22 mouse cellular contexts compared by ENCODE assay signal in genomic region chr1:73389174-73389573, GRCm38 (mm10).
DNase-seq lines count a peak whose midpoint lies in the region; ATAC-seq lines count a peak whose summit lies in the region.
"Had no signal": no experiment of that assay in that cellular context is flagged by ENCODE, and none has a peak within 500 bp of the region (broad histone marks: within the 10 kb centered on the region; RNA-seq: fewer than 3 reads in every experiment).

No protein-coding gene starts in this region.

- ATAC-seq in frontal cortex, adult (ENCODE audit: low TSS enrichment), result peak; percentile 96
- ATAC-seq: activated CD4-positive, CD25-positive, alpha-beta regulatory T cell, adult 4 months; CD4-positive, CD25-positive, alpha-beta regulatory T cell, adult 4 months; forebrain, embryonic 13.5 days; forebrain, embryonic 15.5 days; forebrain, postnatal 0 days; Patski had no signal

- no peak for DNase-seq in frontal cortex, postnatal 36 days (ENCODE audit: low spot score in 2 of 2)
- peak; percentile 24 for DNase-seq in brain, adult 2 months (ENCODE audit: low read depth, low spot score)
- DNase-seq in telencephalon, adult 2 months (ENCODE audit: low read depth, low spot score), result peak; percentile 35
- no peak for DNase-seq in layer of hippocampus, postnatal 36 days
- DNase-seq: adrenal gland, adult 8-10 months; adrenal gland, postnatal 14 days; adrenal gland, postnatal 36 days; B cell, adult 2 months; cerebellum, adult 11 months; cerebellum, adult 18-20 months; cerebellum, adult 8-10 months; cerebellum, adult 9-11 months; cerebellum, postnatal 14 days; cerebellum, postnatal 36 days; embryo, embryonic 11 days; forebrain, postnatal 0 days had no signal

Comparison
In these comparisons a context has a peak if more than half of its experiments do, and no peak if none do; other contexts are left out.
1. DNase-seq: peak in brain, adult 2 months (single experiment) and telencephalon, adult 2 months (single experiment); none in frontal cortex, postnatal 36 days (0 of 2) and layer of hippocampus, postnatal 36 days (0 of 2).